Mouse (Mus musculus): ENCODE data around the gene Ago1. TPM values are rescaled to one million over a fixed set of nuclear protein-coding genes. Genes with fewer than 3 reads are reported as not detected.

Ago1 gene
- polyA plus RNA-seq, 1 experiment from 2014 or later, result 4.1 TPM

DNA sequence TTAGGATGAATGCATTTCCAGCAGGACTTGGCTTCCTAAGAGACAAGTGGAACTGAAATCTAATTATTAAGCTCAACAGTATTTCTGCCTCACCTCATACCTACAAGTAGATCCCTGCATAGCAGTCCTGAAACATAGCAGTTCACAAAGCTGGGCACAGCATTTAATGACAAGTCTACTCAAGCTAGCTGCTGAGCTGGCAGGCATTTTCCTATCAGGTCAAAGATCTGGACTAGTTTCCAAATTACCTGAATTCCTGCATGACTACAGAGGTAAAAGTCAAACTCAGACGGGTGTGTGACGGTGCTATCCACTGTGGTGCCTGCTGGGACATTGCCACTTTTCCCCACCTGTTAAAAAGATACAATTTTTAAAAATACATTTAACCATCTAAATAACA lies 28.6 kb upstream of the Ago1 start:
- WGBS (ENCODE audit: insufficient replicate concordance), result 67% methylated on average over 2 of the region's 2 CpGs
- Histone ChIP-seq H3K27me3 (ENCODE audit: control insufficient read depth, insufficient read depth, low read length) (no peaks in the 10 kb centered on the region), H3K4me3 (ENCODE audit: low read depth, low read length) (no peak overlapping the region), H3K4me2 (no peak overlapping the region), H3K9ac (ENCODE audit: low read depth, low read length) (no peak overlapping the region), H3K36me3 (ENCODE audit: control insufficient read depth, insufficient read depth, low read length) (no peaks in the 10 kb centered on the region), H3K27ac (ENCODE audit: low read depth, low read length) (no peak overlapping the region), H3K4me1 (ENCODE audit: control insufficient read depth, insufficient read depth, low read length) (no peaks in the 10 kb centered on the region), H3K9me3 (replicated peaks; ENCODE audit: control insufficient read depth, low read length) (no peaks in the 10 kb centered on the region)
- ATAC-seq (replicated peaks; ENCODE audit: insufficient number of reproducible peaks, low FRiP score, low TSS enrichment), result no peak

GRCm38 (mm10) chr4:126495942-126496790 lies 27.8 kb upstream of the Ago1 start:
- 69% methylated on average over 5 of the region's 5 CpGs for WGBS (ENCODE audit: insufficient replicate concordance)
- Histone ChIP-seq H3K4me3 (ENCODE audit: low read depth, low read length) (no peak overlapping the region), H3K4me1 (ENCODE audit: control insufficient read depth, insufficient read depth, low read length) (no peaks in the 10 kb centered on the region), H3K9me3 (replicated peaks; ENCODE audit: control insufficient read depth, low read length) (no peaks in the 10 kb centered on the region), H3K36me3 (ENCODE audit: control insufficient read depth, insufficient read depth, low read length) (no peaks in the 10 kb centered on the region), H3K9ac (ENCODE audit: low read depth, low read length) (no peak overlapping the region), H3K27me3 (ENCODE audit: control insufficient read depth, insufficient read depth, low read length) (no peaks in the 10 kb centered on the region), H3K4me2 (no peak overlapping the region), H3K27ac (ENCODE audit: low read depth, low read length) (no peak overlapping the region)
- no peak for ATAC-seq (replicated peaks; ENCODE audit: insufficient number of reproducible peaks, low FRiP score, low TSS enrichment)

- Histone ChIP-seq H3K27me3 (ENCODE audit: control insufficient read depth, insufficient read depth, low read length) (no peaks in the 10 kb centered on the region), H3K4me1 (ENCODE audit: control insufficient read depth, insufficient read depth, low read length) (no peaks in the 10 kb centered on the region), H3K9me3 (replicated peaks; ENCODE audit: control insufficient read depth, low read length) (no peaks in the 10 kb centered on the region), H3K9ac (ENCODE audit: low read depth, low read length) (no peak overlapping the region), H3K4me2 (no peak overlapping the region), H3K36me3 (ENCODE audit: control insufficient read depth, insufficient read depth, low read length) (no peaks in the 10 kb centered on the region), H3K4me3 (ENCODE audit: low read depth, low read length) (no peak overlapping the region), H3K27ac (ENCODE audit: low read depth, low read length) (no peak overlapping the region)
- WGBS (ENCODE audit: insufficient replicate concordance), result 53% methylated on average over 5 of the region's 5 CpGs
- ATAC-seq (replicated peaks; ENCODE audit: insufficient number of reproducible peaks, low FRiP score, low TSS enrichment), result no peak
Measured at GRCm38 (mm10) chr4:126495453-126495852, 27.1 kb upstream of the Ago1 start.

GRCm38 (mm10) chr4:126493416-126493815 lies 25.0 kb upstream of the Ago1 start:
- H3K9me3 ChIP-seq (replicated peaks; ENCODE audit: control insufficient read depth, low read length), result no peaks in the 10 kb centered on the region
- H3K4me2 ChIP-seq, result no peak overlapping the region
- no peak overlapping the region for H3K4me3 ChIP-seq (ENCODE audit: low read depth, low read length)
- no peak for ATAC-seq (replicated peaks; ENCODE audit: insufficient number of reproducible peaks, low FRiP score, low TSS enrichment)
- no peak overlapping the region for H3K9ac ChIP-seq (ENCODE audit: low read depth, low read length)
- H3K27ac ChIP-seq (ENCODE audit: low read depth, low read length), result no peak overlapping the region
- H3K4me1 ChIP-seq (ENCODE audit: control insufficient read depth, insufficient read depth, low read length), result no peaks in the 10 kb centered on the region
- H3K36me3 ChIP-seq (ENCODE audit: control insufficient read depth, insufficient read depth, low read length), result no peaks in the 10 kb centered on the region
- no peaks in the 10 kb centered on the region for H3K27me3 ChIP-seq (ENCODE audit: control insufficient read depth, insufficient read depth, low read length)
- WGBS (ENCODE audit: insufficient replicate concordance), result 81% methylated on average over 4 of the region's 4 CpGs

- no peak overlapping the region for H3K9ac ChIP-seq (ENCODE audit: low read depth, low read length)
- ATAC-seq (replicated peaks; ENCODE audit: insufficient number of reproducible peaks, low FRiP score, low TSS enrichment), result no peak
- H3K9me3 ChIP-seq (replicated peaks; ENCODE audit: control insufficient read depth, low read length), result no peaks in the 10 kb centered on the region
- 67% methylated on average over 5 of the region's 5 CpGs for WGBS (ENCODE audit: insufficient replicate concordance)
- no peak overlapping the region for H3K27ac ChIP-seq (ENCODE audit: low read depth, low read length)
- H3K36me3 ChIP-seq (ENCODE audit: control insufficient read depth, insufficient read depth, low read length), result no peaks in the 10 kb centered on the region
- no peak overlapping the region for H3K4me2 ChIP-seq
- H3K4me1 ChIP-seq (ENCODE audit: control insufficient read depth, insufficient read depth, low read length), result no peaks in the 10 kb centered on the region
- no peaks in the 10 kb centered on the region for H3K27me3 ChIP-seq (ENCODE audit: control insufficient read depth, insufficient read depth, low read length)
- no peak overlapping the region for H3K4me3 ChIP-seq (ENCODE audit: low read depth, low read length)
Measured at GRCm38 (mm10) chr4:126491977-126492376, 23.6 kb upstream of the Ago1 start.

DNA sequence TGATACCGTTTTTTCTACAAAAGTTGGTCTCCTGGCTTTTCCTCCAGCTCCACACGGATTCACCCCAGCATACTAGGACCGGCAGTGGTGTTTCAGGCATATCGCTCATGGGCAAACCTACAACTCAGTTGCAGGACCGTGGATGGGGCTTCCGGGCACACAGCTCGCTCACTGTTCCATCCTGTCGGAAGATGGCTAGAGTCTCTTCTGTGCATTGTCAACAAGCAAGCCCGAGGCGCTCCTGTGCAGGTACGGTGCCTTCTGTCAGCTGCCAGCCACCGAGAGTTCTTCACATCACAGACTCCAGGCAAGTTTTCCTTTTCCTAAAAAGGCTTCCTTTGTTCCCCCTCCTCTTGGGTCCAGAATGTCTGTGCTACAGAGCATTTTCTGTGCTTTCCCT lies 22.3 kb upstream of the Ago1 start:
- Histone ChIP-seq H3K4me3 (ENCODE audit: low read depth, low read length) (no peak overlapping the region), H3K36me3 (ENCODE audit: control insufficient read depth, insufficient read depth, low read length) (no peaks in the 10 kb centered on the region), H3K4me1 (ENCODE audit: control insufficient read depth, insufficient read depth, low read length) (no peaks in the 10 kb centered on the region), H3K9me3 (replicated peaks; ENCODE audit: control insufficient read depth, low read length) (no peaks in the 10 kb centered on the region), H3K9ac (ENCODE audit: low read depth, low read length) (no peak overlapping the region), H3K4me2 (no peak overlapping the region), H3K27me3 (ENCODE audit: control insufficient read depth, insufficient read depth, low read length) (no peaks in the 10 kb centered on the region), H3K27ac (ENCODE audit: low read depth, low read length) (no peak overlapping the region)
- no peak for ATAC-seq (replicated peaks; ENCODE audit: insufficient number of reproducible peaks, low FRiP score, low TSS enrichment)
- 73% methylated on average over 12 of the region's 12 CpGs for WGBS (ENCODE audit: insufficient replicate concordance)

- H3K4me1 ChIP-seq (ENCODE audit: control insufficient read depth, insufficient read depth, low read length), result no peaks in the 10 kb centered on the region
- H3K27me3 ChIP-seq (ENCODE audit: control insufficient read depth, insufficient read depth, low read length), result no peaks in the 10 kb centered on the region
- H3K4me3 ChIP-seq (ENCODE audit: low read depth, low read length), result no peak overlapping the region
- no peak overlapping the region for H3K4me2 ChIP-seq
- no peaks in the 10 kb centered on the region for H3K9me3 ChIP-seq (replicated peaks; ENCODE audit: control insufficient read depth, low read length)
- WGBS (ENCODE audit: insufficient replicate concordance), result 88% methylated on average over 5 of the region's 5 CpGs
- ATAC-seq (replicated peaks; ENCODE audit: insufficient number of reproducible peaks, low FRiP score, low TSS enrichment), result no peak
- no peaks in the 10 kb centered on the region for H3K36me3 ChIP-seq (ENCODE audit: control insufficient read depth, insufficient read depth, low read length)
- H3K9ac ChIP-seq (ENCODE audit: low read depth, low read length), result no peak overlapping the region
- no peak overlapping the region for H3K27ac ChIP-seq (ENCODE audit: low read depth, low read length)
Measured at GRCm38 (mm10) chr4:126489811-126490210, 21.4 kb upstream of the Ago1 start.

GRCm38 (mm10) chr4:126486217-126486616 lies 17.8 kb upstream of the Ago1 start:
- H3K4me2 ChIP-seq, result no peak overlapping the region
- 62% methylated on average over 1 of the region's 1 CpGs for WGBS (ENCODE audit: insufficient replicate concordance)
- H3K4me1 ChIP-seq (ENCODE audit: control insufficient read depth, insufficient read depth, low read length), result no peaks in the 10 kb centered on the region
- no peak overlapping the region for H3K4me3 ChIP-seq (ENCODE audit: low read depth, low read length)
- no peaks in the 10 kb centered on the region for H3K9me3 ChIP-seq (replicated peaks; ENCODE audit: control insufficient read depth, low read length)
- H3K27me3 ChIP-seq (ENCODE audit: control insufficient read depth, insufficient read depth, low read length), result no peaks in the 10 kb centered on the region
- H3K9ac ChIP-seq (ENCODE audit: low read depth, low read length), result no peak overlapping the region
- ATAC-seq (replicated peaks; ENCODE audit: insufficient number of reproducible peaks, low FRiP score, low TSS enrichment), result no peak
- no peak overlapping the region for H3K27ac ChIP-seq (ENCODE audit: low read depth, low read length)
- H3K36me3 ChIP-seq (ENCODE audit: control insufficient read depth, insufficient read depth, low read length), result no peaks in the 10 kb centered on the region

DNA sequence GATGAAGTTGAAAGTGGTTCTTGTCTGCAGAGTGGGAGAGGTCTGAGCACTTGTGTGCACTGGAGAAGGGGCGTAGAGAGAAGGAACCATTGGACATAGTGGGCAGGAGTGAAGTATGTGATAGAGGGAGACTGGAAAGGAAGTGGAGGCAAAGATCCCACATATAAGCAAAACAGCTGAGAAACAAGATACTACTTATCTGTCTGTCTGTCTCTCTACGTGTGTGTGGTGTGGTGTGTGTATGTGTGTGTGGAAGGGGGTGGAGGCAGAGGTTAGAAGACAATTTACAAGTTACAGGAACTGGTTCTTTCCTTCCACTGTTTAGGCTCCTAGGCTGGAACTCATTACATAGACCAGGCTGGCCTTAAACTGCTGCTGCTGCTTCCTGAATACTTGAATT lies 16.7 kb upstream of the Ago1 start:
- H3K27me3 ChIP-seq (ENCODE audit: control insufficient read depth, insufficient read depth, low read length), result no peaks in the 10 kb centered on the region
- H3K4me1 ChIP-seq (ENCODE audit: control insufficient read depth, insufficient read depth, low read length), result no peaks in the 10 kb centered on the region
- no peaks in the 10 kb centered on the region for H3K36me3 ChIP-seq (ENCODE audit: control insufficient read depth, insufficient read depth, low read length)
- ATAC-seq (replicated peaks; ENCODE audit: insufficient number of reproducible peaks, low FRiP score, low TSS enrichment), result no peak
- 52% methylated on average over 2 of the region's 2 CpGs for WGBS (ENCODE audit: insufficient replicate concordance)
- no peak overlapping the region for H3K4me3 ChIP-seq (ENCODE audit: low read depth, low read length)
- no peak overlapping the region for H3K4me2 ChIP-seq
- H3K27ac ChIP-seq (ENCODE audit: low read depth, low read length), result no peak overlapping the region
- H3K9ac ChIP-seq (ENCODE audit: low read depth, low read length), result no peak overlapping the region
- no peaks in the 10 kb centered on the region for H3K9me3 ChIP-seq (replicated peaks; ENCODE audit: control insufficient read depth, low read length)

Measured in heart, embryonic 11.5 days (tissue).